Mouse (Mus musculus): Measurements from ENCODE around the gene Lamtor3. TPM values are rescaled to one million over a fixed set of nuclear protein-coding genes. Genes with fewer than 3 reads are reported as not detected.
"Not testable (repeated sequence)": the region's sequence is repeated elsewhere in the genome, so short reads cannot be mapped to it uniquely, and the experiment has no call there.

The Lamtor3 gene
- polyA plus RNA-seq, 1 experiment = 48.7 TPM

GRCm38 (mm10) chr3:137959456-137959855 lies 41.1 kb downstream of the Lamtor3 start:
- Histone ChIP-seq H3K79me2 (ENCODE audit: control insufficient read depth, insufficient read depth) (no peaks in the 10 kb centered on the region), H3K4me3 (no peak overlapping the region), H3K4me2 (ENCODE audit: low read depth) (no peak overlapping the region), H3K36me3 (ENCODE audit: control insufficient read depth, insufficient read depth) (no peaks in the 10 kb centered on the region), H3ac (ENCODE audit: control insufficient read depth, insufficient read length) (no peak overlapping the region), H3K27me3 (ENCODE audit: control insufficient read depth, insufficient read depth, insufficient read length) (no peaks in the 10 kb centered on the region)
- TF ChIP-seq POLR2AphosphoS2 (IDR thresholded peaks at IDR 0.05; ENCODE audit: insufficient read length, low read depth) (no peak), CEBPB (IDR thresholded peaks at IDR 0.05; ENCODE audit: insufficient read depth, poor library complexity, severe bottlenecking) (no peak), REST (IDR thresholded peaks at IDR 0.05; ENCODE audit: insufficient read depth, insufficient read length) (no peak), E2F4 (IDR thresholded peaks at IDR 0.05; ENCODE audit: insufficient read depth) (no peak), MYOG (IDR thresholded peaks at IDR 0.05; ENCODE audit: control insufficient read depth in 1 of 3, insufficient read depth in 1 of 3, insufficient read length in 2 of 3, low read depth in 2 of 3) (no peak), TCF12 (IDR thresholded peaks at IDR 0.05; ENCODE audit: insufficient read depth, poor library complexity, severe bottlenecking) (no peak), SRF (IDR thresholded peaks at IDR 0.05; ENCODE audit: control insufficient read depth, insufficient read length, low read depth) (no peak)

- no peaks in the 10 kb centered on the region for H3K79me2 ChIP-seq (ENCODE audit: control insufficient read depth, insufficient read depth)
- TF ChIP-seq MYOD1 (IDR thresholded peaks at IDR 0.05; ENCODE audit: control insufficient read depth in 1 of 3, insufficient read length in 2 of 3, low read depth in 2 of 3) = no peak
- TF ChIP-seq MYOG (IDR thresholded peaks at IDR 0.05; ENCODE audit: control insufficient read depth in 1 of 3, insufficient read depth in 1 of 3, insufficient read length in 2 of 3, low read depth in 2 of 3) = no peak
- no peak for TF ChIP-seq E2F4 (IDR thresholded peaks at IDR 0.05; ENCODE audit: insufficient read depth)
- TF ChIP-seq TCF12 (IDR thresholded peaks at IDR 0.05; ENCODE audit: insufficient read depth, poor library complexity, severe bottlenecking) = no peak
- TF ChIP-seq CEBPB (IDR thresholded peaks at IDR 0.05; ENCODE audit: insufficient read depth, poor library complexity, severe bottlenecking) = no peak
- TF ChIP-seq USF1 (IDR thresholded peaks at IDR 0.05; ENCODE audit: low read depth) = peak; percentile 57
- no peak overlapping the region for H3K4me3 ChIP-seq
- no peak overlapping the region for H3ac ChIP-seq (ENCODE audit: control insufficient read depth, insufficient read length)
- no peaks in the 10 kb centered on the region for H3K27me3 ChIP-seq (ENCODE audit: control insufficient read depth, insufficient read depth, insufficient read length)
- no peaks in the 10 kb centered on the region for H3K36me3 ChIP-seq (ENCODE audit: control insufficient read depth, insufficient read depth)
- no peak overlapping the region for H3K4me2 ChIP-seq (ENCODE audit: low read depth)
Observed at GRCm38 (mm10) chr3:137961736-137962385, 43.6 kb downstream of the Lamtor3 start.

- no peaks in the 10 kb centered on the region for H3K79me2 ChIP-seq (ENCODE audit: control insufficient read depth, insufficient read depth)
- H3K27me3 ChIP-seq (ENCODE audit: control insufficient read depth, insufficient read depth, insufficient read length) = no peaks in the 10 kb centered on the region
- no peak overlapping the region for H3ac ChIP-seq (ENCODE audit: control insufficient read depth, insufficient read length)
- no peak for TF ChIP-seq CEBPB (IDR thresholded peaks at IDR 0.05; ENCODE audit: insufficient read depth, poor library complexity, severe bottlenecking)
- no peak for TF ChIP-seq POLR2AphosphoS2 (IDR thresholded peaks at IDR 0.05; ENCODE audit: insufficient read length, low read depth)
- no peak for TF ChIP-seq TCF3 (IDR thresholded peaks at IDR 0.05; ENCODE audit: insufficient read length, low read depth)
- no peak for TF ChIP-seq MYOG (IDR thresholded peaks at IDR 0.05; ENCODE audit: control insufficient read depth in 1 of 3, insufficient read depth in 1 of 3, insufficient read length in 2 of 3, low read depth in 2 of 3)
- TF ChIP-seq MYOD1 (IDR thresholded peaks at IDR 0.05; ENCODE audit: control insufficient read depth in 1 of 3, insufficient read length in 2 of 3, low read depth in 2 of 3) = no peak
- no peak for TF ChIP-seq POLR2A (IDR thresholded peaks at IDR 0.05; ENCODE audit: insufficient read length, low read depth)
- TF ChIP-seq TCF12 (IDR thresholded peaks at IDR 0.05; ENCODE audit: insufficient read depth, poor library complexity, severe bottlenecking) = no peak
- no peak for TF ChIP-seq REST (IDR thresholded peaks at IDR 0.05; ENCODE audit: insufficient read depth, insufficient read length)
- TF ChIP-seq USF1 (IDR thresholded peaks at IDR 0.05; ENCODE audit: low read depth) = no peak
- TF ChIP-seq SRF (IDR thresholded peaks at IDR 0.05; ENCODE audit: control insufficient read depth, insufficient read length, low read depth) = no peak
- no peak for TF ChIP-seq E2F4 (IDR thresholded peaks at IDR 0.05; ENCODE audit: insufficient read depth)
- TF ChIP-seq MAX (IDR thresholded peaks at IDR 0.05; ENCODE audit: low read depth) = no peak
- no peak overlapping the region for H3K4me3 ChIP-seq
- no peaks in the 10 kb centered on the region for H3K36me3 ChIP-seq (ENCODE audit: control insufficient read depth, insufficient read depth)
- no peak overlapping the region for H3K4me2 ChIP-seq (ENCODE audit: low read depth)
Observed at GRCm38 (mm10) chr3:137963508-137963907, 45.2 kb downstream of the Lamtor3 start.

- not testable (repeated sequence) for H3K4me3 ChIP-seq; H3K27me3 ChIP-seq (ENCODE audit: control insufficient read depth, insufficient read depth, insufficient read length); H3K36me3 ChIP-seq (ENCODE audit: control insufficient read depth, insufficient read depth); H3K79me2 ChIP-seq (ENCODE audit: control insufficient read depth, insufficient read depth); H3K4me2 ChIP-seq (ENCODE audit: low read depth); H3ac ChIP-seq (ENCODE audit: control insufficient read depth, insufficient read length)
Observed at GRCm38 (mm10) chr3:137964014-137964413, 45.7 kb downstream of the Lamtor3 start.

GRCm38 (mm10) chr3:137968105-137968819 lies 50.0 kb downstream of the Lamtor3 start:
- H3K27me3 ChIP-seq (ENCODE audit: control insufficient read depth, insufficient read depth, insufficient read length) = no peaks in the 10 kb centered on the region
- TF ChIP-seq MAX (IDR thresholded peaks at IDR 0.05; ENCODE audit: low read depth) (no peak), MYOD1 (IDR thresholded peaks at IDR 0.05; ENCODE audit: control insufficient read depth in 1 of 3, insufficient read length in 2 of 3, low read depth in 2 of 3) (no peak), USF1 (IDR thresholded peaks at IDR 0.05; ENCODE audit: low read depth) (no peak), POLR2AphosphoS2 (IDR thresholded peaks at IDR 0.05; ENCODE audit: insufficient read length, low read depth) (no peak), TCF3 (IDR thresholded peaks at IDR 0.05; ENCODE audit: insufficient read length, low read depth) (no peak), POLR2A (IDR thresholded peaks at IDR 0.05; ENCODE audit: insufficient read length, low read depth) (no peak), MYOG (IDR thresholded peaks at IDR 0.05; ENCODE audit: control insufficient read depth in 1 of 3, insufficient read depth in 1 of 3, insufficient read length in 2 of 3, low read depth in 2 of 3) (no peak), SRF (IDR thresholded peaks at IDR 0.05; ENCODE audit: control insufficient read depth, insufficient read length, low read depth) (no peak)
- no peak overlapping the region for H3ac ChIP-seq (ENCODE audit: control insufficient read depth, insufficient read length)
- H3K4me3 ChIP-seq = no peak overlapping the region
- no peaks in the 10 kb centered on the region for H3K79me2 ChIP-seq (ENCODE audit: control insufficient read depth, insufficient read depth)
- no peaks in the 10 kb centered on the region for H3K36me3 ChIP-seq (ENCODE audit: control insufficient read depth, insufficient read depth)
- no peak overlapping the region for H3K4me2 ChIP-seq (ENCODE audit: low read depth)
